Mouse (Mus musculus): ENCODE measurements at regions not wholly inside any gene's neighbourhood (a gene's known extent, or its start where the extent isn't known, plus 50 kb on each side); places are given as distances from the start of the nearest gene placed in this dataset.

GRCm38 (mm10) chr8:10866696-10867395, 141.4 kb downstream of the Irs2 start:
- H3K4me1 ChIP-seq (ENCODE audit: control insufficient read depth, insufficient read depth, low read length): peaks cover 11% of the 10 kb centered on the region
- H3K27me3 ChIP-seq (replicated peaks; ENCODE audit: control insufficient read depth, insufficient read depth, low read length): no peaks in the 10 kb centered on the region
- no peak overlapping the region for H3K4me3 ChIP-seq (ENCODE audit: low read depth, low read length)
- no peak overlapping the region for H3K9ac ChIP-seq (ENCODE audit: low read depth, low read length)
- no peaks in the 10 kb centered on the region for H3K9me3 ChIP-seq (ENCODE audit: control insufficient read depth, low read length)
- 67% methylated on average over 7 of the region's 7 CpGs for WGBS
- ATAC-seq (ENCODE audit: low read depth): no peak
- no peak for DNase-seq (ENCODE audit: low spot score)
- no peaks in the 10 kb centered on the region for H3K36me3 ChIP-seq (ENCODE audit: control insufficient read depth, insufficient read depth, low read length)
- no peak overlapping the region for H3K4me2 ChIP-seq (ENCODE audit: low read depth, low read length)
- H3K27ac ChIP-seq (replicated peaks; ENCODE audit: low read depth, low read length): no peak overlapping the region

GRCm38 (mm10) chr8:10865941-10866513, 142.2 kb downstream of the Irs2 start:
- no peak overlapping the region for H3K4me3 ChIP-seq (ENCODE audit: low read depth, low read length)
- H3K9ac ChIP-seq (ENCODE audit: low read depth, low read length): no peak overlapping the region
- no peak overlapping the region for H3K4me2 ChIP-seq (ENCODE audit: low read depth, low read length)
- 0 out of 2 replicates have a peak, but pooled peaks have one; percentile 4 for ATAC-seq (ENCODE audit: low read depth)
- no peaks in the 10 kb centered on the region for H3K27me3 ChIP-seq (replicated peaks; ENCODE audit: control insufficient read depth, insufficient read depth, low read length)
- no peaks in the 10 kb centered on the region for H3K9me3 ChIP-seq (ENCODE audit: control insufficient read depth, low read length)
- H3K36me3 ChIP-seq (ENCODE audit: control insufficient read depth, insufficient read depth, low read length): no peaks in the 10 kb centered on the region
- WGBS: 63% methylated on average over 11 of the region's 11 CpGs
- DNase-seq (ENCODE audit: low spot score): no peak
- H3K27ac ChIP-seq (replicated peaks; ENCODE audit: low read depth, low read length): peak overlapping the region; percentile 9; the same call in 1 of the 2 replicates
- peaks cover 8% of the 10 kb centered on the region for H3K4me1 ChIP-seq (ENCODE audit: control insufficient read depth, insufficient read depth, low read length)

GRCm38 (mm10) chr8:10865415-10865821, 142.8 kb downstream of the Irs2 start:
- no peak overlapping the region for H3K4me3 ChIP-seq (ENCODE audit: low read depth, low read length)
- no peak overlapping the region for H3K4me2 ChIP-seq (ENCODE audit: low read depth, low read length)
- WGBS: 16% methylated on average over 8 of the region's 8 CpGs
- ATAC-seq (ENCODE audit: low read depth): peak; percentile 84
- H3K9ac ChIP-seq (ENCODE audit: low read depth, low read length): no peak overlapping the region
- H3K27me3 ChIP-seq (replicated peaks; ENCODE audit: control insufficient read depth, insufficient read depth, low read length): no peaks in the 10 kb centered on the region
- no peaks in the 10 kb centered on the region for H3K36me3 ChIP-seq (ENCODE audit: control insufficient read depth, insufficient read depth, low read length)
- DNase-seq (ENCODE audit: low spot score): peak; percentile 80
- peaks cover 8% of the 10 kb centered on the region for H3K4me1 ChIP-seq (ENCODE audit: control insufficient read depth, insufficient read depth, low read length)
- peak overlapping the region; percentile 9; the same call in 1 of the 2 replicates for H3K27ac ChIP-seq (replicated peaks; ENCODE audit: low read depth, low read length)
- H3K9me3 ChIP-seq (ENCODE audit: control insufficient read depth, low read length): no peaks in the 10 kb centered on the region

- no peak overlapping the region for H3K4me3 ChIP-seq (ENCODE audit: low read depth, low read length)
- H3K36me3 ChIP-seq (ENCODE audit: control insufficient read depth, insufficient read depth, low read length): no peaks in the 10 kb centered on the region
- no peak overlapping the region for H3K27ac ChIP-seq (replicated peaks; ENCODE audit: low read depth, low read length)
- H3K9ac ChIP-seq (ENCODE audit: low read depth, low read length): no peak overlapping the region
- no peak overlapping the region for H3K4me2 ChIP-seq (ENCODE audit: low read depth, low read length)
- no peaks in the 10 kb centered on the region for H3K9me3 ChIP-seq (ENCODE audit: control insufficient read depth, low read length)
- H3K27me3 ChIP-seq (replicated peaks; ENCODE audit: control insufficient read depth, insufficient read depth, low read length): no peaks in the 10 kb centered on the region
- 86% methylated on average over 13 of the region's 13 CpGs for WGBS
- ATAC-seq (ENCODE audit: low read depth) (no peak), DNase-seq (ENCODE audit: low spot score) (no peak)
- peaks cover 8% of the 10 kb centered on the region; the same call in 1 of the 2 replicates for H3K4me1 ChIP-seq (ENCODE audit: control insufficient read depth, insufficient read depth, low read length)
Observed at GRCm38 (mm10) chr8:10862442-10862841, 145.8 kb downstream of the Irs2 start.

GRCm38 (mm10) chr8:10860810-10861209, 147.4 kb downstream of the Irs2 start:
- 77% methylated on average over 4 of the region's 4 CpGs for WGBS
- ATAC-seq (ENCODE audit: low read depth): no peak
- no peak overlapping the region for H3K4me2 ChIP-seq (ENCODE audit: low read depth, low read length)

GRCm38 (mm10) chr8:10857874-10858273, 150.4 kb downstream of the Irs2 start:
- DNase-seq (ENCODE audit: low spot score): no peak
- H3K27ac ChIP-seq (replicated peaks; ENCODE audit: low read depth, low read length): no peak overlapping the region
- H3K9ac ChIP-seq (ENCODE audit: low read depth, low read length): no peak overlapping the region
- no peak overlapping the region for H3K4me3 ChIP-seq (ENCODE audit: low read depth, low read length)
- no peak overlapping the region for H3K4me2 ChIP-seq (ENCODE audit: low read depth, low read length)
- H3K27me3 ChIP-seq (replicated peaks; ENCODE audit: control insufficient read depth, insufficient read depth, low read length): no peaks in the 10 kb centered on the region
- WGBS: 90% methylated on average over 3 of the region's 3 CpGs
- no peaks in the 10 kb centered on the region for H3K9me3 ChIP-seq (ENCODE audit: control insufficient read depth, low read length)
- no peaks in the 10 kb centered on the region for H3K4me1 ChIP-seq (ENCODE audit: control insufficient read depth, insufficient read depth, low read length)
- H3K36me3 ChIP-seq (ENCODE audit: control insufficient read depth, insufficient read depth, low read length): no peaks in the 10 kb centered on the region
- ATAC-seq (ENCODE audit: low read depth): no peak

More at GRCm38 (mm10) chr8:10860810-10861209, 147.4 kb downstream of the Irs2 start:
- no peaks in the 10 kb centered on the region for H3K27me3 ChIP-seq (replicated peaks; ENCODE audit: control insufficient read depth, insufficient read depth, low read length)
- H3K4me3 ChIP-seq (ENCODE audit: low read depth, low read length): no peak overlapping the region
- H3K27ac ChIP-seq (replicated peaks; ENCODE audit: low read depth, low read length): no peak overlapping the region
- no peaks in the 10 kb centered on the region for H3K36me3 ChIP-seq (ENCODE audit: control insufficient read depth, insufficient read depth, low read length)
- DNase-seq (ENCODE audit: low spot score): no peak
- H3K9ac ChIP-seq (ENCODE audit: low read depth, low read length): no peak overlapping the region
- peaks cover 3% of the 10 kb centered on the region; the same call in 1 of the 2 replicates for H3K4me1 ChIP-seq (ENCODE audit: control insufficient read depth, insufficient read depth, low read length)
- no peaks in the 10 kb centered on the region for H3K9me3 ChIP-seq (ENCODE audit: control insufficient read depth, low read length)

- no peak overlapping the region for H3K4me3 ChIP-seq (ENCODE audit: low read depth, low read length)
- H3K9ac ChIP-seq (ENCODE audit: low read depth, low read length): no peak overlapping the region
- no peaks in the 10 kb centered on the region for H3K4me1 ChIP-seq (ENCODE audit: control insufficient read depth, insufficient read depth, low read length)
- H3K36me3 ChIP-seq (ENCODE audit: control insufficient read depth, insufficient read depth, low read length): no peaks in the 10 kb centered on the region
- DNase-seq (ENCODE audit: low spot score) (no peak), ATAC-seq (ENCODE audit: low read depth) (no peak; the same call in 1 of the 2 replicates)
- H3K9me3 ChIP-seq (ENCODE audit: control insufficient read depth, low read length): no peaks in the 10 kb centered on the region
- H3K27ac ChIP-seq (replicated peaks; ENCODE audit: low read depth, low read length): no peak overlapping the region
- no peak overlapping the region for H3K4me2 ChIP-seq (ENCODE audit: low read depth, low read length)
- H3K27me3 ChIP-seq (replicated peaks; ENCODE audit: control insufficient read depth, insufficient read depth, low read length): no peaks in the 10 kb centered on the region
- 62% methylated on average over 15 of the region's 15 CpGs for WGBS
Observed at GRCm38 (mm10) chr8:10856996-10857720, 151.1 kb downstream of the Irs2 start.

GRCm38 (mm10) chr8:10855696-10856095, 152.6 kb downstream of the Irs2 start:
- WGBS: 71% methylated on average over 3 of the region's 3 CpGs
- Histone ChIP-seq H3K4me2 (ENCODE audit: low read depth, low read length) (no peak overlapping the region), H3K27ac (replicated peaks; ENCODE audit: low read depth, low read length) (no peak overlapping the region), H3K9me3 (ENCODE audit: control insufficient read depth, low read length) (no peaks in the 10 kb centered on the region), H3K27me3 (replicated peaks; ENCODE audit: control insufficient read depth, insufficient read depth, low read length) (no peaks in the 10 kb centered on the region), H3K4me3 (ENCODE audit: low read depth, low read length) (no peak overlapping the region), H3K36me3 (ENCODE audit: control insufficient read depth, insufficient read depth, low read length) (no peaks in the 10 kb centered on the region), H3K9ac (ENCODE audit: low read depth, low read length) (no peak overlapping the region), H3K4me1 (ENCODE audit: control insufficient read depth, insufficient read depth, low read length) (no peaks in the 10 kb centered on the region)
- DNase-seq (ENCODE audit: low spot score): no peak
- ATAC-seq (ENCODE audit: low read depth): no peak
